Mouse (Mus musculus) stomach, embryonic 14.5 days (tissue): ENCODE results near the gene Bbs9. TPM values are rescaled to one million over a fixed set of nuclear protein-coding genes. Genes with fewer than 3 reads are reported as not detected.

Source experiments
- ATAC-seq: fragments of 200-750 bp; cut with Nextera tagmentation; 2 replicates; pipeline ENCODE4 v1.8.0; 2017; ENCODE audit warnings: low read depth, moderate TSS enrichment; ENCODE audit not compliant: insufficient number of reproducible peaks, insufficient read depth, low FRiP score
- H3K27ac ChIP-seq: fragments of 300-500 bp; sonication (generic); 2 replicates; pipeline ENCODE4 v1.5.1; 2014; ENCODE audit warnings: mild to moderate bottlenecking, low read length, moderate library complexity, mixed read lengths
- H3K27me3 ChIP-seq: fragments of 300-500 bp; sonication (generic); 2 replicates; pipeline ENCODE4 v1.6.1; 2014; ENCODE audit warnings: low read length, control low read depth, mixed read lengths; ENCODE audit not compliant: control insufficient read depth, insufficient read depth
- H3K36me3 ChIP-seq: fragments of 300-500 bp; sonication (generic); 2 replicates; pipeline ENCODE4 v1.6.1; 2014; ENCODE audit warnings: mild to moderate bottlenecking, control low read depth, low read length, moderate library complexity, mixed read lengths; ENCODE audit not compliant: control insufficient read depth, insufficient read depth
- H3K4me1 ChIP-seq: fragments of 300-500 bp; sonication (generic); 2 replicates; pipeline ENCODE4 v1.6.1; 2014; ENCODE audit warnings: low read length, control low read depth, mixed read lengths; ENCODE audit not compliant: control insufficient read depth, insufficient read depth
- H3K4me2 ChIP-seq: fragments of 300-500 bp; sonication (generic); replicated peaks from 2 replicates; pipeline ENCODE4 v1.6.1; 2014; ENCODE audit warnings: low read depth, low read length, control low read depth
- H3K4me3 ChIP-seq: fragments of 300-500 bp; sonication (generic); 2 replicates; pipeline ENCODE4 v1.5.1; 2014; ENCODE audit warnings: low read depth, low read length, control low read depth
- H3K9ac ChIP-seq: fragments of 300-500 bp; sonication (generic); replicated peaks from 2 replicates; pipeline ENCODE4 v1.6.1; 2014; ENCODE audit warnings: low read depth, mild to moderate bottlenecking, control low read depth, low read length, moderate library complexity, mixed read lengths
- H3K9me3 ChIP-seq: fragments of 300-500 bp; sonication (generic); 2 replicates; pipeline ENCODE4 v1.6.1; 2016; ENCODE audit warnings: low read depth, low read length, control low read depth; ENCODE audit not compliant: control insufficient read depth
- WGBS: fragments of 180-500 bp; shearing (Covaris S2); extraction: QIAGEN DNeasy Blood & Tissue Kit; methylation state at CpG from one replicate; pipeline ENCODE4 v1.1.7; 2014; 5-methylcytosine and 5-hydroxymethylcytosine counted together
- polyA plus RNA-seq: library from polyadenylated mRNA; unstranded; fragments of >200 nt; fragmentation: Nextera tagmentation; extraction: Ambion mirVana; gene quantifications from 2 replicates; pipeline ENCODE4 v1.2.1, GENCODE M21; 2014

The Bbs9 gene
- polyA plus RNA-seq, 1 experiment from 2014 or later, result 16.0 TPM

DNA sequence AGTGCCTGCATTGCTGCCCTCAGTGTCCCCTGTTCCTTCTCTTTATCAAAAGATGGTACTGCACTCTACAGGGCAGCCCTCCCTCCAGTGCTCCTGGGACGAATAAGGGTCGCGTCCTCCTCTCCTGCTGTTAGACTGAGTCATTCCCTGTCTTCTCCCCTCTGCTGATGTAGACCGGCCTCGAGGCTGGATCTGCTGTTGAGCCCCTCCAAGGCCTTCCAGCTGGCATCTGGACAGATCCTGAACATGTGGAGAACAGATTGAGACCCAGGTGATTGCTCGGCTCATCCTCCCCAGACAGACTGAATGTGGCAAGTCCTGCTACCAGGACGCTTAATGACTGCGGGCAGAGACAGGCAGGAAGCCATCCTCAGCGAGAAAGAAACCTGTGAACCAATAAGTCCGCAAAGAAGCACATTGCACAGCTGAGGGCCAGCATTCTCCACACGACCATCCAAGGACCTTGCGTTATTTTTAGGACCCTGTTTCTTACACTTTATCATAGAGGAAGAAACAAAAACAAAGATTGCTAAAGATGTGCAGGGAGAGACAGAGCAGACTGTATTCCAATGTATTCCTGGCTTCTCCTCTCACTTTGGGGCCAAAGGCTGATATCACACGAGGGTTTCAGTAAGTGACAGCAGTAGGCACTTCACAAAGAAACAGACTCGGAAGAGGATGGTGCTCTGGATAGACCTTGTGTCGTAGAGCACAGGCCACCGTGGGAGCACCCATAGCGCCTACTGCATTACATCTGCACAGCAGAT, 275.4 kb downstream of the Bbs9 start:
- no peak overlapping the region for H3K4me2 ChIP-seq
- H3K4me1 ChIP-seq, result peaks cover 5% of the 10 kb centered on the region
- no peaks in the 10 kb centered on the region for H3K27me3 ChIP-seq
- no peaks in the 10 kb centered on the region for H3K9me3 ChIP-seq
- no peak overlapping the region for H3K4me3 ChIP-seq
- no peak overlapping the region for H3K27ac ChIP-seq
- no peaks in the 10 kb centered on the region for H3K36me3 ChIP-seq
- no peak for ATAC-seq
- 75% methylated on average over 17 of the region's 17 CpGs for WGBS
- no peak overlapping the region for H3K9ac ChIP-seq

DNA sequence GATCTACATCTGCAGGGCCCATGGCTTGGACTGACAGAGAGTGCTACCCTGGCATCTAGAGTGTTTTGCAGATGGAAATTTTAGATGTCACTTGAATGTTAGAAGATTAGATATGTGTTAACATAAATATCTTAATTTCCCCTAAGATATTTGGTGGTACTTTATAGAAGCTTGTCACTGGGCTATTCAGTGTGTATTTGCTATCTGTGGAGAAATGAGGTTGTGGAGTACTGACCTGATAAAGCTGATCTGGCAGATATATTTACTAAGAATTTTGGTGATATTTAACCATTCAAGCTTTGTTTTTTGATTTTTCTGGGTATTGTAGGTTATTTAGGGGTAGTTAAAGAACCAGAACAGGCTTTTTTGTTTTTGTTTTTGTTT, 276.0 kb downstream of the Bbs9 start:
- Histone ChIP-seq H3K4me1 (peaks cover 5% of the 10 kb centered on the region), H3K4me3 (no peak overlapping the region), H3K27ac (no peak overlapping the region), H3K9me3 (no peaks in the 10 kb centered on the region), H3K27me3 (no peaks in the 10 kb centered on the region), H3K36me3 (no peaks in the 10 kb centered on the region), H3K4me2 (no peak overlapping the region), H3K9ac (no peak overlapping the region)
- no peak for ATAC-seq

DNA sequence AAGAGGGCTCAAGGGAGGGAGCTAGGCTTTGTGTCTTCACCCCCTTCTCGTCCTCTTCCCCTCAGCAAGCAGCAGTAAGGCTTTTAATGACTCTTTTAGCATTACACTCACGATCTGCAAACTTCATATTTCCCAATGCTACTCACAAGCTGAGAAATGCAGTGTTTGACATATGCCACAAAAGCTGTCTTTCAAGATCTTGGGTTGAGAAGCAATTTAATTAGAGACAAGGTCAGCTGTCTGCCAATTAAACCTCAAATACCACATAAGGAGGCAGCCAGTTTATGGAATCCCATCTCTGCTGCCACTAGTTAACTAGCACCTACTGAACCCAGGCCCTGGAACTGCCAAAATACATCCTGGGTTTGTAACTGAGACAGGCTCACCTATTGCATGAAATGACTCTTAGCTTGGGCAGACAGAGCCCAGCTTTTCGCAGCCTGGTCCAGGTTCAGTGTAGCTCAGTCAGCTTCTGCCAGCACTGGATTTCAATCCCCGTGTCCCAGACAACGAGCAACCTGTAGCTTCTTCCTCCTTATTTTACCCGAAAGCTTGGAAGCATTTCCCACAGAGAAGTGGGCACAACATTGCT, 278.7 kb downstream of the Bbs9 start:
- H3K9me3 ChIP-seq, result no peaks in the 10 kb centered on the region
- no peak overlapping the region for H3K4me2 ChIP-seq
- no peak overlapping the region for H3K9ac ChIP-seq
- ATAC-seq, result no peak
- no peaks in the 10 kb centered on the region for H3K27me3 ChIP-seq
- H3K4me1 ChIP-seq, result no peaks in the 10 kb centered on the region
- H3K36me3 ChIP-seq, result no peaks in the 10 kb centered on the region
- 83% methylated on average over 6 of the region's 6 CpGs for WGBS
- no peak overlapping the region for H3K27ac ChIP-seq
- no peak overlapping the region for H3K4me3 ChIP-seq

DNA sequence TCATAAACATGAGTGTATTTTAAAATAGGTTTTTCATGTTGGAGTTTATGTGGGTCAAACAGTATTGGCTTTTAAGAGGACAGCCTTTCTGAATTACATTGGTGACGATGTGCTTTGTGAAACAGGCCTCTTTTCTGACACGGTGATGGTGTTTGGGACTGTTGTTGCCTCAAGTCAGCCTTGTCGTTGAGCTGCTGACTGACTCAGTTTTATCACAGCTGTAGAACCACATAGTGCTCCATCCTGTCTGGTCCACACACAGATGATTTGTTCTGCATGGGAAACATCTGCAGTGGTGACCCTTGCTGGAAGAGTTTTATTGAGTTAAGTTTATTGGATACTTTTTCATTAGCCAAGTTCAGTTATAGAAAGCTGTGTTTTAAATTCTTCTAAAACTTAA, 283.0 kb downstream of the Bbs9 start:
- no peaks in the 10 kb centered on the region for H3K9me3 ChIP-seq
- H3K27ac ChIP-seq, result no peak overlapping the region
- ATAC-seq, result no peak
- no peaks in the 10 kb centered on the region for H3K4me1 ChIP-seq
- no peak overlapping the region for H3K9ac ChIP-seq
- H3K4me3 ChIP-seq, result no peak overlapping the region
- H3K27me3 ChIP-seq, result no peaks in the 10 kb centered on the region
- no peaks in the 10 kb centered on the region for H3K36me3 ChIP-seq
- H3K4me2 ChIP-seq, result no peak overlapping the region
- 58% methylated on average over 3 of the region's 3 CpGs for WGBS

DNA sequence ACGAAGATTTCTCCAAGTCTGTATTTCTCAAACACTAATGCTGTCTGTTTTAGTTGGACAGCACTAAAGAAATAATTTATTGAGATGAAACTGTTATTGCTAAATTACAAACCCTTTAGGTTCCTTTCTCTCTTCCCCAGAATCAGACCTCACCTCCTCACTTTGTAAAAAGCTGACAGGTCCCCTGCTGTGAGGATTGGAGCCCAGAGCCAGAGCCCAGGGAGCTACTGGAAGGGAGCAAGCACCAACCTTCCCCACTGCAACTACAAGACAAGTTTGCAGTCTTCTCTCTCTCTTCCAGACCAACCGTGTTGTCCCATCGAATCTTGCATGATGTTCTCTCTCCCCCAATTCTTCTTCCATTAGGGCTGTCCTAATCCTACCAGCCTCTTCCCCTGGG, 283.7 kb downstream of the Bbs9 start:
- H3K4me3 ChIP-seq, result no peak overlapping the region
- no peaks in the 10 kb centered on the region for H3K9me3 ChIP-seq
- no peak overlapping the region for H3K4me2 ChIP-seq
- H3K36me3 ChIP-seq, result no peaks in the 10 kb centered on the region
- H3K9ac ChIP-seq, result no peak overlapping the region
- no peak overlapping the region for H3K27ac ChIP-seq
- WGBS, result 54% methylated on average over 3 of the region's 3 CpGs
- H3K4me1 ChIP-seq, result no peaks in the 10 kb centered on the region
- H3K27me3 ChIP-seq, result no peaks in the 10 kb centered on the region
- no peak for ATAC-seq

DNA sequence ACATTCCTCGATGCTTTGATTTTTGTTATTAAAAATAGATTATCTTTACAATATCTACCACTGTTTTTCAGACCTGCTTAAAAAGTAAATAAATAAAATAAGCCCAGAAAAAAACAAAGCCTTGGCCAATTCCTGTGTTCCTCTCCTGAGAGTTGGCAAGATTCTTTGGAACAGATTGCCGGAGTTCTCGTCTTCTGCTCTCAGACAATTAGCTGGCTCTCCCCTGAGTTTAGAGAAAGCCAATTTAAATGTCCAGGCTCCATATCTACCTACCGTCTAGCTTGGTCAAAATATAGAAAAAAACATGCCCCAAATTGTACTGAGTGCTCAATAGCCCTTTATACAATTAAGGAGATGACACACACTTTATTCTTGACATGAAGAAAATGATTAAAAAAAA, 284.9 kb downstream of the Bbs9 start:
- H3K9me3 ChIP-seq, result no peaks in the 10 kb centered on the region
- no peaks in the 10 kb centered on the region for H3K4me1 ChIP-seq
- no peak overlapping the region for H3K9ac ChIP-seq
- no peaks in the 10 kb centered on the region for H3K27me3 ChIP-seq
- 90% methylated on average over 4 of the region's 4 CpGs for WGBS
- H3K4me3 ChIP-seq, result no peak overlapping the region
- no peak overlapping the region for H3K27ac ChIP-seq
- ATAC-seq, result no peak
- H3K36me3 ChIP-seq, result no peaks in the 10 kb centered on the region
- no peak overlapping the region for H3K4me2 ChIP-seq

DNA sequence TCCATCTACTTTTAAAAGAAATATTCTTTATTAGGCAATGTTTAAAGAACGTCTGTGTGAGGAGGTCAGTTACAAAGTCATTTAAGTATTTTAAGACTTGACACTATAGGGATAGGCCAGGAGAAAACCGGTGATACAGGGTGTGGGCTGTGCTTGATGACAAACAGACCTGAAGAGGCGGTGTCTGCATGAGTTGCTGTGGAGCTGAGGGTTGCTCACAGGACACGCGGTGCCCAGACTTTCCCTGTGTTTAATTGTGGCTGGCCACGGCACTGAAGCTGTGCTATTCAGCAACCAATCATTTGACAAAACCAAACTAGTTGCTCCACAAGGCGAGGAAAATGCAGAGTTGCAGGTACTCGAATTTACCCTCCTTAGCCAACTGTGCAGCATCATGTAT, 286.0 kb downstream of the Bbs9 start:
- ATAC-seq, result no peak
- Histone ChIP-seq H3K4me3 (no peak overlapping the region), H3K4me2 (no peak overlapping the region), H3K9ac (no peak overlapping the region), H3K27ac (no peak overlapping the region), H3K9me3 (no peaks in the 10 kb centered on the region), H3K4me1 (no peaks in the 10 kb centered on the region), H3K36me3 (no peaks in the 10 kb centered on the region), H3K27me3 (no peaks in the 10 kb centered on the region)
- WGBS, result 68% methylated on average over 8 of the region's 8 CpGs

DNA sequence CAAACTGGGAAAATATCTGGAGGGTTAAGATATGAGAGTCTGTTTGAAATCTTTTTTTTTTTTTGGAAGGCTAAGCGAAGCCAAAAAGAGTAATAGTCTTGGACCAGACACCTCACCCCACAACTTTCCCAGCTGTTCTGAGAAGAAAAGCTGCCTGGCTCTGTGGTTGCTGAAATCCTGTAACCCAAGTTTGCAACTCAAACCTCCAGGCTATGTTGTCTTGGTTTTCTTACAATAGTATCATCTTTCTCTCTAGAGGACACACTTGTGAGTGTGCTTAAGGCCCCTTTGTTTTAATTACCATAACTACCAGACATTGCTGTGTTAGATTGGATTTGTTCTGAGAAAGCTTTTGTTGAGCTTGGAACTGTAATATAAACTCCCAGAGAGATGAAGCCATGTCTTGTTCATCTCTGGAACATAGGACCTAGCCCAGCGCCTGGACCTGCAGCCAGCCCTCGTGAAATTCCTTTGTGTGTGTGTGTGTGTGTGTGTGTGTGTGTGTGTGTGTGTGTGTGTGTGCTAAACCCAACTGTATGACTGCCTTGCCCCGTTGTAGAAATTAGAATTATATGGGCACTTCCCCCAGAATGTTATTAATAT, 290.2 kb downstream of the Bbs9 start:
- Histone ChIP-seq H3K27ac (no peak overlapping the region), H3K27me3 (no peaks in the 10 kb centered on the region), H3K4me1 (0 out of 2 replicates have a peak, but pooled peaks cover 4% of the 10 kb centered on the region), H3K4me3 (no peak overlapping the region), H3K36me3 (no peaks in the 10 kb centered on the region), H3K9ac (no peak overlapping the region), H3K4me2 (no peak overlapping the region), H3K9me3 (no peaks in the 10 kb centered on the region)
- ATAC-seq, result no peak
- WGBS, result 48% methylated on average over 4 of the region's 4 CpGs
